Mouse (Mus musculus) embryo, embryonic 10.5 days (tissue): ENCODE data around the gene Caly.

ENCODE experiments used
- DNase-seq: peaks from one replicate; pipeline ENCODE4 v3.0.0-alpha.2; 2015; ENCODE audit warnings: low spot score

Caly gene

GRCm38 (mm10) chr7:140081408-140082241, 723 bp downstream of the Caly start:
- no peak for DNase-seq

GRCm38 (mm10) chr7:140080503-140081156, 1.7 kb downstream of the Caly start:
- DNase-seq = peak; percentile 95

DNA sequence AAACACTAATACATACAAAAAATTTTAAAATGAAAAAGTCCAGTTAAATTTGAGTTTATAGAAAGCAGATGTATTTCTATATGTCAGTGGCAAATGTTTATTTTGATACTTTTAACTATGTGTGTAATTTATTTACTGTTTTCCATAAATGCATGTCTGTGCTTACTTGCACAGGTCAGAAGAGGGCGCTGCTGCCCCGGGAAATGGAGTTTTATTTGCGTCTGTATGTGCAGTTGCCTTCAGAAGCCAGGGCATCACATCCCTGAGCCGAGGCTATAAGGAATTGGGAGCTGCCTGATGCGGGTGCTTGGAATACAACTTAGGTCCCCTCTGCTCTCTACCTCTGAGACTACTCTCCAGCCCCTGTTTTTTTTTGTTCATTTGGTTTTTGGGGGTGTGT, 3.6 kb downstream of the Caly start:
- peak; percentile 88 for DNase-seq

DNA sequence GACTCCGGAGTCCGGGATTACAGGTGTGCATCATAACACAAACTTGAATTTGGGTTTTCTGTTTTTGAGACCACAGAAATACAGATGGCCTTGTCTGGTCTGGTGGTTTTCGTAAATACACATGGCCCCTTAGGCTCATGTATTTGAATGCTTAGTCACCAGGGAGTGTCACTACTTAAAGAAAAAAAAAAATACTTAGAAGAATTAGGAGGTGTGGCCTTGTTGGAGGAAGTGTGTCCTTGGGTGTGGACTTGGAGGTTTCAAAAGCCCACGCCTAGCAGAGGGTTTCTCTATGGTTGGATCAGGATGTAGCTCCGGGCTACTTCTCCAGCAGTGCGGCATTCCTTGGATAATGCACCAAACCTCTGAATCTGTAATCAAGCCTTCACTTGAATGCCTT, 4.7 kb downstream of the Caly start:
- DNase-seq = no peak

DNA sequence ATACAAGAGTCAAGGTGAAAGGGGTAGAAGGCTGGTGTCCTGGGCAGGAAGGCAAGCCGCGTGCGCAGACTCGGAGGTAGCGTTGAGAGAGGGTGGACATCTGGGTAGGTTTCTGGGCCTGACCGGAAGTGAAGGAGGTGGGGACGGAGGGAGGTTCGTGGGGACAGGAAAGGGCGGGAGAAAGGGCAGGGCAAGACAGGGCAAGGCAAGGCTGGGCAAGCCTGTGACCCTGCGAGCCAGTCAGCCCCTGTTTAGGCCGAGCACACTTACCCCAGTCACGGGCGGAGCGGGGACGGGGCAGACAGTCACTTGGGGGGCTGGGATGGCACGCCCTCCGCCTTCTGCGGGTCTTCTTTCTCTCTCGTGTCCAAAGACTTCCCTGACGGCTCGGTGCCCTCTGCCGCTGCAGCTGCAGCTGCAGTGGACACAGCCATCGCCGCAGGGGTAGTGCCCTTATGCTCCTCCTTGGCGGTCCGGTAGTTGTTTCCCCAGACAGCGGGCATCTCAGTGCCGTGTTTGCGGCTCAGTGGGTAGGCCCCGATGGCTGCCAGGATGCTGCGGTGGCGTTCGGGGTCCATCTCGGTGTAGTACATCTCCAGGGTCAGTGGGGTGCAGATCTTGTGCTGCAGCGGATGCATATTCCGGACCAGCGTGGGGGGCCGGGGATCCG, 12.2 kb downstream of the Caly start:
- DNase-seq = peak; percentile 42

- no peak for DNase-seq
Measured at GRCm38 (mm10) chr7:140067397-140067796, 15.0 kb downstream of the Caly start.

GRCm38 (mm10) chr7:140063092-140063491, 19.3 kb downstream of the Caly start:
- DNase-seq = peak; percentile 92

- DNase-seq = peak; percentile 67
Measured at GRCm38 (mm10) chr7:140062307-140062706, 20.0 kb downstream of the Caly start.

- no peak for DNase-seq
Measured at GRCm38 (mm10) chr7:140061832-140062130, 20.6 kb downstream of the Caly start.

DNA sequence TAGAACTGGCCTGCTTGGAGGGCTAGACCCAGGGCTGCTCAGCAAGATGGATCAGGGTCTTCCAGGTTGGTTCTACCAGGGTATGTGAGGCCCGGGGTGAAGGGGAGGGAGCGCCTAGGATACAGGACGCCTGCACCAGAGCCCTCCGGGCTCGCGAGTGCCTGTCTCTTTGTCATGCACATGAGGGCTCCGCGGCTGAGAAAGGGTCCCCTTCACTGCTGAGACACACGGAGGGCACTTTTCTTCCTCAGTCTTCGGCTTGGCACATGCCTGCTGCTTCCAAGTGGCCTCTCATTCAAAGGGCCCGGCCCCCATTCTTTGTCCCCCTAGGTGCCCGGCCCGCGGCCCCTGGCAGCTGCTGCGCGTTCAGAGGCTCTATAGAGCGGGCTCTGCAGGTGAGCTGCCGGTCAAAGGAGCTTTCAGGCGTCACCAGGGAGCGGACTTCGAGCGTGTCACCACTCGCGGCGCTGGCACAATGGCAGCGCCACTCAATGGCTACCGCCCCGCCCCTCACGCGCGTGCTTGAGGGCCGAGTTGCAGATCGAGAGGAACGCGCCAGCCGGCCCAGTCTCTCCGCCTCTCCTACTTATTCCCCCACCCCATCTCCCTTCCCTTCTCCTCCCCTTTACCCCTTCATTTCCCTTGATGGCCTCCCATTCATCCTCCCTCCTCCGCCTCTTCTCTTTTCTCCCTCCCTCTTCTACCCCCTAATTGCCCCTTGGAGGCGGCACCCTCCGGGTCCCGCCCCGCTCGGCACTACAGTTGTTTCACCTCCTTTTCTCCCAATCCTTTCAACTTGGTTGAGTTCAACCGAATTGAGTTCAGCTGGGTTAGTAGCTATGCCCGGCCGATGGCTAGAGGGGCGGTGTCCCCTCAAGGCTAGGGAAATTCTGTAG, 21.2 kb downstream of the Caly start:
- DNase-seq = peak; percentile 86

DNA sequence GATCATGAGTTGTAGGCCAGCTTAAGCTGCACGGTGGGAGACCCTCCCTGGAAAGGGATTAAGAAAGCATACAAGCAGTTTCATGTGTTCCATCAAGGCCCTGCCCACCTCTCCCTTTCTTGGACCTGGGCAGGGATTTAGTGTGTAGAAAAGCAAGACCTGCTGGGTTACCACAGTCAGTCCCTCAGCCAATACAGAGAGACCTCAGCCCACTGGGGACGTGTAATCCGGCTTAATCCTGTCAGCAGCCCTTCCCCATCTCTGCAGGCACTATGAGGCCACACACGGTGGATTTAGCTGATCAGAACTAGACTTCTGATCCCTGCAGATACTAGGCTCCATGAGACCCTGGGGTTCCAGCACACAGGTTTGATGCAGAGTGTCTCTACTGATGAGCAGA, 22.7 kb downstream of the Caly start:
- peak; percentile 23 for DNase-seq

DNA sequence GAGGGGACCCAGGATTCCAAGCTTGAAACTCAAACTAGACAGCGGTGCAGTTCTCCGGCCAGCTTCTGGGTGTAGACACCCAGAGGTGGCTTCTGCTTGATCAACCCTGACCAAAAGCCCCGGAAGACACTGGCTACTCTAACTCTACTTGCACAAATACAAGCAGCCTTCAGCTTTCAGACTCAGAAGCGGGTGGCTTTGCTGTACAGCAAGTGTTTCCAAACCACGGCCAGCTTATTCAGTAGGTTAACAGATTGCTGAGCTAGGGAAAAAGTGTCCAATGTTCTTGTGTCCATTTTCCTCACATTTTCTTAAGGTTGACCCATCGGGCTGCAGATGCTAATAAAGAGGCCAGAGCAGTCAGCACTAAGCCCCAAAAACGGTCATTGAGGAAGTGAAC, 23.8 kb downstream of the Caly start:
- no peak for DNase-seq

DNA sequence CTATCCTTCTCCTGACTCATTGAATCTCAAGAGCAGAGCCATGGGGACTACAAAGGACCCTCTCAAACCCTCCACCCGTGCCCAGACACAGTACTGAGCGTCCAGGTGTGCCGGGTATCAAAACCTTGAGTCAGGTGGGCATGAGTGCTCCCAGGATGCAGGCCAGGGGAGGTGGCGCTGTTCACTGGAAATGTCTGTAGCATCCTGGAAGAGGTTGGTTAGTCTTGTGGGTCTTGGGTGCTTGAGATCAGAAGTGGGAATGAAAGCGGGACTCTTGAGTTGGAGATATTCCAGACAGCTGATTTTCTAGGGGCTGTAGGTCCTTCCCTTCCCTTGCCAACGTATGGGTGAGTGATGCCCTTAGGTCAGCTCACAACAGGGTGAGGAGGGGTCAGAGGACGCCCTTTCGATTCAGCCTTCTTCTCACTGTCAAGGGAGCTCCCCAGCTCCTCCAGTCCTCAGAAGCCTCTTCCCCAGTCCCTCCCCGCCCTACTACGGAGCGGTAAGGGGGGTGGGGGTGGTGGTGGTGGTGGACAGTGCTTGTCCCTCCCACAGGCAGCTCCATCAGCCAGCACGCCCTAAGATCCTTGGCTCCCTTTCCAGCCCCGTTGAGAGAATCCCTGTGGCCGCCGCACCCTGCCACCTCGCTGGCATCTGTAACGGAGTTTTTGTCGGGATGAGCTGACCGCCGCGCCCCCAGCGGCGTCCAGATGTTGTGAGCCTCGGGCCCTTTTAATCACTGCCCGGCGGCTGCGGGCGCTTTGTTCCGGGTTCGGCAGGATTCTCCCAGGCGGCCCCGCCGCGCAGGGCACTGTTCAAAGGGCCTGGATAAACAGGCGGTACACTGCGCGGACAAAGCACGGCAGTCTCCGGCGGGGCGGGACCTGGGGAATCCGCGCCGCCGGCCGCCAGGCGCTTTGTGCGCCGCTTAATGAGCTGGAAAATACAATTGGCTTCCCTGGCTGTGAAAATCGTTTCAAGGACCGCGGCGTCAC, 24.6 kb downstream of the Caly start:
- DNase-seq = peak; percentile 93

GRCm38 (mm10) chr7:140054124-140054523, 28.2 kb downstream of the Caly start:
- no peak for DNase-seq

- DNase-seq = peak; percentile 74
Measured at GRCm38 (mm10) chr7:140049115-140049689, 33.1 kb downstream of the Caly start.

GRCm38 (mm10) chr7:140048361-140049114, 33.8 kb downstream of the Caly start, which contains the start of gene Msx3:
TSS of gene Msx3 (minus strand) at chr7:140049089.
- peak; percentile 51 for DNase-seq

DNA sequence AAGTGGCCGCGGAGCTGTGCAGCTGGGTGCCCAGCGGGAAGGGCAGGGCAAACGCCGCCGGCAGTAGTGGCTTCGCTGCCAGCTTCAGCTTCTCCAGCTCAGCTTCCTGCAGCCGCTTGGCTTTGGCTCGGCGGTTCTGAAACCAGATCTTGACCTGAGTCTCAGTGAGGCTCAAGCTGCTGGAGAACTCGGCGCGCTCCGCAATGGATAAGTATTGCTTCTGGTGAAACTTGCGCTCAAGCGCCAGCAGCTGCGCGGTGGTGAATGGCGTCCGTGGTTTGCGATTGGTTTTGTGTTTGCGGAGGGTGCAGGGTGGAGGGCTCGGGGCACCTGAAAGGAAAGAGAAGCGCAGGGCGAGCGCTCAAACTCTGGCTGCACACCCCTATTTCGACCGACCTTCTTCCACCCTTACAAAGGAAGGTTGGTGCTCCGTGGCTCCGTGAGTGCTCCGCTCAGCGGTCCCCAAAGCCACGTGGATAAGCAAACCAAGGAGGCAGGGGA, 34.5 kb downstream of the Caly start:
- peak; percentile 57 for DNase-seq

- no peak for DNase-seq
Measured at GRCm38 (mm10) chr7:140045546-140045945, 36.8 kb downstream of the Caly start.

DNA sequence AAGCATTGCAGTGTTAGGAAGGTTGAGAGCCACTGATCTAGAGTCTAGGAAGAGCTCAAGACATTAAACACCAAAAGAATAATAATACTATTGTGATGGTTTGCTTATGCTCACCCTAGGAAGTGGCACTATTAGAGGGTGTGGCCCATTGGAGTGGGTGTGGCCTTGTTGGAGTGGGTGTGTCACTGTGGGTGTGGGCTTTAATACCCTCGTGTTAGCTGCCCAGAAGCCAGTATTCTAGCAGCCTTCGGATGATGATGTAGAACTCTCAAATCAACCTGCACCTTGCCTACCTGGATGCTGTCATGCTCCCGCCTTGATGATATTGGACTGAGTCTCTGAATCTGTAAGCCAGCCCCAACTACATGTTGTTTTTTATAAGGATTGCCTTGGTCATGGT, 39.6 kb downstream of the Caly start:
- DNase-seq = no peak
